Mouse (Mus musculus) bone marrow macrophage, adult 2 months (primary cell): ENCODE measurements around the gene Wdr82. TPM values are rescaled to one million over a fixed set of nuclear protein-coding genes. Genes with fewer than 3 reads are reported as not detected.

ENCODE experiments used
- H3K27ac ChIP-seq: 2 replicates; pipeline ENCODE4 v1.5.1; 2012; ENCODE audit warnings: low read depth, low read length; ENCODE audit not compliant: insufficient read depth
- H3K4me1 ChIP-seq: 2 replicates; pipeline ENCODE4 v1.6.1; 2012; ENCODE audit warnings: low read length; ENCODE audit not compliant: control insufficient read depth, insufficient read depth
- H3K4me3 ChIP-seq: 2 replicates; pipeline ENCODE4 v1.5.1; 2012; ENCODE audit warnings: mild to moderate bottlenecking, low read length, moderate library complexity; ENCODE audit not compliant: insufficient read depth
- CTCF ChIP-seq: IDR thresholded peaks from 2 replicates; pipeline ENCODE4 v1.5.1; 2012; ENCODE audit warnings: low read depth, mild to moderate bottlenecking, low read length, moderate library complexity
- POLR2A ChIP-seq: IDR thresholded peaks from 2 replicates; pipeline ENCODE4 v1.6.1; 2012; ENCODE audit warnings: mild to moderate bottlenecking, low read depth, low read length, borderline replicate concordance
- polyA plus RNA-seq: library from polyadenylated mRNA; stranded (reverse); fragments of >200 nt; gene quantifications from 2 replicates; pipeline ENCODE4 v1.2.4, GENCODE M21; 2012; ENCODE audit not compliant: missing spikeins, insufficient read depth, insufficient read length

The Wdr82 gene
- polyA plus RNA-seq, 1 experiment = 37.0 TPM

- no peak overlapping the region for H3K27ac ChIP-seq
- no peak for TF ChIP-seq CTCF
- no peak for TF ChIP-seq POLR2A
- H3K4me3 ChIP-seq = no peak overlapping the region
- H3K4me1 ChIP-seq = peaks cover 18% of the 10 kb centered on the region
Observed at GRCm38 (mm10) chr9:106176769-106177168, 6.0 kb downstream of the Wdr82 start.

- Histone ChIP-seq H3K27ac (no peak overlapping the region), H3K4me1 (peaks cover 18% of the 10 kb centered on the region), H3K4me3 (no peak overlapping the region)
- TF ChIP-seq POLR2A = no peak
- TF ChIP-seq CTCF = no peak
Observed at GRCm38 (mm10) chr9:106177799-106178198, 7.1 kb downstream of the Wdr82 start.

GRCm38 (mm10) chr9:106179454-106179853 lies 8.7 kb downstream of the Wdr82 start:
- TF ChIP-seq POLR2A = no peak
- no peak for TF ChIP-seq CTCF
- Histone ChIP-seq H3K4me1 (peaks cover 5% of the 10 kb centered on the region; the same call in 1 of the 2 replicates), H3K4me3 (no peak overlapping the region), H3K27ac (no peak overlapping the region)

GRCm38 (mm10) chr9:106179964-106180363 lies 9.2 kb downstream of the Wdr82 start:
- H3K4me3 ChIP-seq = no peak overlapping the region
- TF ChIP-seq CTCF (no peak), POLR2A (no peak)
- H3K27ac ChIP-seq = no peak overlapping the region
- H3K4me1 ChIP-seq = peaks cover 5% of the 10 kb centered on the region; the same call in 1 of the 2 replicates

GRCm38 (mm10) chr9:106182146-106182545 lies 11.4 kb downstream of the Wdr82 start:
- Histone ChIP-seq H3K4me3 (no peak overlapping the region), H3K27ac (no peak overlapping the region), H3K4me1 (no peaks in the 10 kb centered on the region)
- TF ChIP-seq CTCF (no peak), POLR2A (no peak)

DNA sequence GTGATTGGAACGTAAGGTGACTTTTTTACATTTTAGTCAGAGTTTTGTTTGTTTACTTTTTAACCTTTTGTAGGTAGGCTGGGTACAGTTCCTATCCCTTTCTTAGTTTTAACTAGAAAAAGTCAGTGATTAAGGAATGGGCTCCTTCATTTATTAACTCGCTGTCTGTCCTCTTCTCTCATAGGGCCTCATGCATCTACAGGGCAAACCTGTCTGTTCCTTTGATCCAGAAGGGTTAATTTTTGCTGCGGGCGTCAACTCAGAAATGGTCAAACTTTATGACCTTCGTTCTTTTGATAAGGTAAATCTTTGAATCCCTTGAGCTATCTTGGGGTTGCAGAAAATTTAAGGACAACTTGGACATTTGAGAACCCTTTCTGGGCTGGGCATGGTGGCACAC lies 13.3 kb downstream of the Wdr82 start:
- H3K4me3 ChIP-seq = no peak overlapping the region
- H3K4me1 ChIP-seq = no peaks in the 10 kb centered on the region
- no peak overlapping the region for H3K27ac ChIP-seq
- TF ChIP-seq POLR2A (no peak), CTCF (no peak)

DNA sequence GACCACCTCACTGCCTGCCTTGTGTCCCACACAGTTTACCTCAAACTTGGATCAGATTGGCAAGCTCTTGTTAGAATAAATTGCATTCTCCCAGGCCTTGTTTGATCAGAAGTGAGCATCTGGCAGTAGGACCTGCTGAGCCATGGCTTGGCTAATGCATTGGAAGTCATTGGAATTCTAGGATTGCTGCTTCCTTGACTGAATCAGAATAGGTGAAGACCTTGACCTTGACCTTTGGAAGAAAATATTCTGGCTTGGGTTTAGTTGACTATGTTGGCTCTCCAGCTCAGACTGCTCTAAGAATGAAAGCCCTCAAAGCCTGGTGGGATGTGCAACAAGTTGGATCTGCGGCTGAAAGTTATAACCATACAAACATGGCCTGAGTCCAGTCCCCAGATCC lies 20.6 kb downstream of the Wdr82 start:
- Histone ChIP-seq H3K27ac (no peak overlapping the region), H3K4me3 (no peak overlapping the region), H3K4me1 (peaks cover 9% of the 10 kb centered on the region)
- TF ChIP-seq CTCF (no peak), POLR2A (no peak)

DNA sequence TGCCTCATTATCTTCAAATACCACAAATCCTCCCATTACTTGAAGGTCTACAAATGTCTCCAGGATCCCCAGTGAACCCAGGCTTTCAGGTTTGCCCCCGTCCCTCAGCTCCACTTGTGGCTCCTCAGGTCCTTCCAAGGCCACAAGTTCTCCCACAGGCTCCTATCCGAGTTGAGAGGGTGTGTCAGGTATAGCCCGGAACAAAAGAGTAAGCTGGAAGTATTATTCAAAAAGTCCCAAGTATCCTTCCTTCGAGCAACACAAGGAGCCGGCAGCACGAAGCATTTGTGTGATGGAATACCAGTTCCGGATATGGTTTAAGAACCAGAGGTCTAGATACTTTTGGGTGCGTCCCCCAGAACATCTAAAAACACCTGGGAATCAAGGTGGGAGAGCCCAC lies 21.3 kb downstream of the Wdr82 start:
- H3K4me1 ChIP-seq = peaks cover 9% of the 10 kb centered on the region
- no peak overlapping the region for H3K27ac ChIP-seq
- TF ChIP-seq CTCF (no peak), POLR2A (no peak)
- no peak overlapping the region for H3K4me3 ChIP-seq

DNA sequence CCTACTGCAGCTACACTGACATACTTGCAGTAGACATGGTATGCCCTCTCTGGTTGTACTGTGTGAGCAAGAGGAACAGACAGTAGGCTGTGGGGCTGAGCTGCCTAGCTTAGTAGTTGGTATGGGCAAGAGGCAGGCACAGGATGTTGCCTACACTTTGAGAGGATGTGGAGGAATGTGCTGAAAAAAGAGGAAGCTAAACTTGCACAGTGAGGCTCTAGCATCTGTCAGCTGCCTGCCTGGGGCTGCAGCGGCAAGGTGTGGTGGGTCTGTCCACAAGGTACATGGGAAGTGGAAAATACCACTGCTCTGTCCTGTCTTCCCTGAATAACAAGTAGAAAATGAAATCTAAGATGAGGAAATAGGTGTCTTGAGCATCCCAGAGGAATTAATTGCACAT lies 22.3 kb downstream of the Wdr82 start:
- Histone ChIP-seq H3K4me1 (peaks cover 11% of the 10 kb centered on the region), H3K4me3 (no peak overlapping the region), H3K27ac (no peak overlapping the region)
- TF ChIP-seq CTCF = no peak
- no peak for TF ChIP-seq POLR2A

DNA sequence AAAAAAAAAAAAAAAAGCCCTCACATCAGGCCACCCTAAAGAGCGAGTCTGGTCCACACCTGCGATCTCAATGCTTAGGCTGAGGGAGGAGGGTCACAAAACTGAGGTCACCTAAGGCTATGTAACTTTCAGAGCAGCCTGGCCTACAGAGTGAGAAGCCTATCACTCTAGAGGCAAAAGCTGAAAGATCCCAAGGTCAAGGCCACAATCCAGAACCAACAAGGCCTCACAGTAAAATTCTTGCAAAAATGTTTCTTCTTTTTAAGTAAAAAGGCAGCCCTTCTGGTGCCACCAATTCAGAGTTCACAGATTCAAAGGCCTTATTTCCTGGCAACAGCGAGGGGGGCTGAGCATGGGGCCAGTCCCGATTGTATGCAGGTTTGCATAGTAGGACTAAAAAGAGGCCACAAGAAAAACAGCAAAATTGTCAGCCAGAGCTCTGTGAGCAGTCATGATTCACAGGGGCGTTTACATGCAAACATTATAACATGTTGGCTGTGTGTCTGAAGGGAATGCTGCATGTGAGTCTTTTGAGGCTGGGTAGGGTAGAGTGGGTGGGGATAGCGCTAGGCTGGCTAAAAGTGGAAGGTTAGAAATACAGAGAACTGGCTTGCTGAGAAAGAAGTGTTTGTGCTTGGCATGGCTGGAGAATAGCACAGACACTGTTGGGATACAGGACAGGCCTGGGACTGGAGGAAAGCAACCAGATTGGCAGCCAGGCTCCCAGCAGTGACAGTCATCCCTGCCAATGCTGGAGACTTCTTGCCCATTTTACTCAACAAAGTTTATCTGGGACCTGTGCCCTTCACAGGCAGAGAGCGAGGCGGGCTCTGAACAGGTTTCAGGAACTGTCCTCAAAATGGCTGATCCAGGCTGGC lies 23.4 kb downstream of the Wdr82 start:
- Histone ChIP-seq H3K4me3 (no peak overlapping the region), H3K27ac (no peak overlapping the region), H3K4me1 (peaks cover 17% of the 10 kb centered on the region)
- TF ChIP-seq CTCF = no peak
- TF ChIP-seq POLR2A = no peak

- TF ChIP-seq CTCF = no peak
- no peak for TF ChIP-seq POLR2A
- Histone ChIP-seq H3K27ac (no peak overlapping the region), H3K4me1 (peaks cover 30% of the 10 kb centered on the region), H3K4me3 (no peak overlapping the region)
Observed at GRCm38 (mm10) chr9:106195693-106196092, 25.0 kb downstream of the Wdr82 start.
